Mouse (Mus musculus) urinary bladder, postnatal 36 days (tissue): ENCODE results near the gene Hhat.
A peak's percentile ranks its signal among the peaks of the same experiment; 100 is the strongest.

ENCODE experiments used
- DNase-seq, 2 experiments: peaks; one replicate each; pipeline ENCODE4 v3.0.0; 2022; ENCODE audit warnings: low spot score in 2 of 2, mixed read lengths in 1 of 2

Gene Hhat

GRCm38 (mm10) chr1:192770495-192771331 is at the start of gene Hhat:
Hhat (minus strand) TSS chr1:192771223.
- peak; percentile 54 to 68 for DNase-seq

DNA sequence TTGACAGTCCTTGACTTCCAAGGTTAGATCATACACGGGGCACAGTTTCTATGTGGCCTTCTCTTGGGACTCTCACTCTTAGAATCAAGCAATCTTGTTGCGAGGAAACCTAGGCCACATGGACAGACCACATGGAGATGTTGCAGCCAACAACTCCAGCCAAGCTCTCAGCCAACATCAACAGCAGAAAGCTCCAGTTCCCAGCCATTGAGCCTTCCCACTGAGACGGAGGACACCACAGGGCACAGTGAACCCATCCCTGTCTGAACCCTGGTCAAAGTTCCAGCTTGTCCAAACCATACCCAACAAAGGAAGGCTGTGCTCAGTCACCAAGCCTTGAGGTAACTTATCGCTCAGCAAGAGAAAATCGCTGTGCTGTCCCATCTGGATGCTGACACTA is 47.3 kb upstream of the Hhat start:
- no peak for DNase-seq

GRCm38 (mm10) chr1:192815789-192816188 is 44.8 kb upstream of the Hhat start:
- DNase-seq = no peak

DNA sequence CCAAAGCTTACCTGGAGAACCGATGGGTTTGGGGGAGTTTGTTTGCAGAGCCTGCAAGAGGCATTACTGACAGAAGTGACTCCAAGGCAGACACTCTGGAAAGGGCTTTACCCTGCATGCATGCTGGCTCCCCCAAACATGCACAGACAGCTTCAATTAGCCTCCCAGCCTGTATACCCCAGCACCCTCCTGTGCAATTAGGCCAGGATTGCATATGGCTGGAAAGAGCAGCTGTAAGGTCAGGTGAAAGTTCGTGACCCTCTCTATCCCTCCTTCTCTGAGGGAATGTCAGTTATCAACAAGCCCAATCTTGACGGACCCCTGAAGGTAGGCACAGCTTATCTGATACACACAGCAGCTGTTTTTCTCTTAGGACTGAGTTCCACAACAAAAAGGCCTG is 43.7 kb upstream of the Hhat start:
- DNase-seq = no peak

- DNase-seq = no peak
These were observed 41.7 kb upstream of the Hhat start for GRCm38 (mm10) chr1:192812758-192813157.

GRCm38 (mm10) chr1:192812290-192812689 is 41.3 kb upstream of the Hhat start:
- no peak for DNase-seq

- DNase-seq = no peak
These were observed 35.4 kb upstream of the Hhat start for GRCm38 (mm10) chr1:192806168-192807157.

GRCm38 (mm10) chr1:192800338-192800737 is 29.3 kb upstream of the Hhat start:
- no peak for DNase-seq

DNA sequence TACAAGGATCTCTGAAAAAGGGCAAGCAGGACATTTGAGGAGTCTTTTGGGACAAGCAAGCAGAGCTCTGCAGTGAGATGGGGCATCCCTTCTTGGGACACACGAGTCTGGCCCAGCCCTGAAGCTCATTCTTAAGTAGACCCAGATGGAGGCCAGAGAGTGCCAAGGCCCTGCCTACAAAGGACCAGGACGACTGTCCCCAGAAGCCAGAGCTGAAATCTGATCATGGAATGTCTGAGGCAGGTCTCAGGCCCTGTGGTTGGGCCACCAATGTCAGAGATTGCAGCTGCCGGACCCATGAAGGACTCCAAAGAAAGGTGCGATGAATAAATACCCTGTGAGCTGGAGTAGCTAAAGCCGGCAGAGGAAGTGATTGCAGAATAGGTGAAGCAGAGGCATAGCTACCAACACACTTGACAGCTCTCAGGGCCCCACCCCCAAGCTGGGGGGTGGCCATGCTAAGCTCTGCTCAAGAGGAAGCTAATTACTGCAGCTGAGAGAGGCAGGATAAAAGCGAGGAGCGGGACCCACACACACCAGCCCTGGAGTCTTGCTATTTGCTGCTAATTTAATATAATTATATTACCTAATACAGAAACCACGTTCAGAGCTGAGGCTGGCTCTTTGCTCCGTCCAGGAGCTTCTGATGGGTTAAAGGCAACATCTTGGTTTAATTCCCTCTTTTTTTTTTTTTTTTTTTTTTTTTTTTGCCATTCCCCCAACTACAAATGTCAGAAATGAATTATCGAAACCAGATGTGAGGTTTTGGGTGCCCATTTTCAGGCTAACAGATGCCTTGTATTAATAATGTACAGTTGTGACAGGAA is 28.4 kb upstream of the Hhat start:
- no peak for DNase-seq

GRCm38 (mm10) chr1:192798212-192799164 is 27.5 kb upstream of the Hhat start:
- DNase-seq = peak in 1 of 2 experiments; percentile 23

GRCm38 (mm10) chr1:192797011-192797274 is 25.9 kb upstream of the Hhat start:
- no peak for DNase-seq

GRCm38 (mm10) chr1:192796201-192797010 is 25.4 kb upstream of the Hhat start:
- no peak for DNase-seq

DNA sequence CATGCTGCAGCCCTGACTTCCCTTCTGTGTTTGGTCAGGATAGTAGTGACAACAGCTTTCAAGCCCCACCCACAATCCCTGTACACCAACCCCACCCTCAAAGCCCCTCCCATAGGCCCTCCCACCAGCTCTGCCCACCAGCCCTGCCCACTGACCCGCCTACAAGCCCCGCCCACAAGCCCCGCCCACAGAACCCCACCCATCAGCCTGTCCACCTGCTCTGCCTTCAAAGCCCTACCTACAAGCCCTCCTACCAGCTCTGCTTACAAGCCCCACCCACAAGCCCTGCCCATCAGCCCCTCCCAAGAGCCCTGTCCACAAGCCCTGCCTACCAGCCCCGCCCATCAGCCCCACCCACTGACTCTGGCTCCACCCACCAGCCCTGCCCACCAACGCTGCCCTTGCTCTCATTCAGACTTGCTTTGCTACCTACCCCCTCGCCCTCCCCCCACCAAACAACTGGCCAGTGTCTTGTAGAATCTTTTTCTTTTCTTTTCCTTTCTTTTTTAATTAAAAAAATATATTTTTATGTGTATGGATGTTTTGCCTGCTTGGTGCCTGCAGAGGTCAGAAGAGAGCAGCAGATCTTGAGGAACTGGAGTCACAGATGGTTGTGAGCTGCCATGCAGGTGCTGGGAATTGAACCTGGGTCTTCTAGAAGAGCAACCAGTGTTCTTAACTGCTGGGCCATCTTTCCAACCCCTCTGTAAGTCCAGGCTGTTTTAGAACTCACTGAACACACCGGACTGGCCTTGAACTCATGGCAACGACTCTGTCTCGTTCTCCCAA is 24.1 kb upstream of the Hhat start:
- no peak for DNase-seq

DNA sequence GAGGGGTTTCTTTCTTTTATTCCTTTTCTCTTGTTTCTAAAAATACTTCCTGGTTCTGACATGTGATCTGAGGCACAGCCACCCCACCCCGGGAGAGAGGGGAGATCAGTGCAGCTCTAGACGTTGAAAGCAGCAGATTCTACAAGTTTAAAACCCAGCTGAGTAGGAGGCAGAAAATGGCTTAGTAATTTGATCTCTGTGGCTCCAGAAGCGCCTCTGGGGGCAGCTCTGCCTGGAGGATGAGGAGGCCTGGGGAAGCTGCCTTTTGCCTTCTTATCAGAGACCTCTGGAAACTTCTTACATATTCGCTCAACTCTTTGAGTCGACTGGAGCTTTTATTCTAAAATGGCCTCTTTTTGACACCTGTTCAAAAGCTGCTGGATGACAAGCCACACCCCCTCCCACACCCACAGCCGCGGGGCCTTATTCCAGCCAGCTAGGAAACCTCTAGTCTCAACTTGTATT is 20.9 kb upstream of the Hhat start:
- no peak for DNase-seq

DNA sequence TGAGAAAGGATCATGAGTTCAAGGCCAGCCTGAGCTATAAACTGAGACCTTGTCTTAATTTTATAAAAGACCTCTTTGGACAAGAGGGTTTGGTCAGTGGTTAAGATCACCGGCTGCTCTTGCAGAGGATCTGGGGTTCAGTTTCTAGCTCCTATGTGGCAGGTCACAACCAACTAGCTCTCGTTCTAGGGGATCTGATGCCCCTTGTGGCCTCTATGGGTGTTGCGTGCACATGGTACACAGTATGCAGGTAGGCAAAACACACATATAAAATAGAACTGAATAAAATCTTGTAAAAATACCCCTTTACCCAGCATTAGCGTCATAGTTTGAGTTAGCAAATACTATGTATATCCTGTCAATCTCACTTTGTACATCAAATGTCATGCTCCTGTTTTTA is 19.4 kb upstream of the Hhat start:
- DNase-seq = no peak

DNA sequence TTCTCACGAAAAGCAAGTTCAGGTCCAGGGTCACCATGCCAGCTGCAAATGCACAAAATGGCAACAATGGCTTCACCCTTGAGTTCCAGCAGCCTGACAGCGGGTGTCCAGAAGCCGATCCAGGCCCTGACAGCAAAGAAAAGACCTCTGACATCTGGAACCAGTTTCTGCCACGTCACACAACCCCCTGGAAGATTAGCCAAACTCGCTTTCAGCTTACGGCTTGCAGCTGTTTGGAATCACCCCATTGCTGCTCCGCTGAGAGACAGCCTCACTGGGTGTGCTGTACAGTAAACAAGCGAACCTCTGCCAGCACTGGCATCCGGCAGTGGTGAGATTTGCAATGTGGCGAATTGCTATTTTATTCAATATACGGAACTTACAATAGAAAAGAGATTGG is 18.8 kb upstream of the Hhat start:
- peak; percentile 39 to 50 for DNase-seq

GRCm38 (mm10) chr1:192789111-192789522 is 18.1 kb upstream of the Hhat start:
- DNase-seq = peak; percentile 38 to 73

DNA sequence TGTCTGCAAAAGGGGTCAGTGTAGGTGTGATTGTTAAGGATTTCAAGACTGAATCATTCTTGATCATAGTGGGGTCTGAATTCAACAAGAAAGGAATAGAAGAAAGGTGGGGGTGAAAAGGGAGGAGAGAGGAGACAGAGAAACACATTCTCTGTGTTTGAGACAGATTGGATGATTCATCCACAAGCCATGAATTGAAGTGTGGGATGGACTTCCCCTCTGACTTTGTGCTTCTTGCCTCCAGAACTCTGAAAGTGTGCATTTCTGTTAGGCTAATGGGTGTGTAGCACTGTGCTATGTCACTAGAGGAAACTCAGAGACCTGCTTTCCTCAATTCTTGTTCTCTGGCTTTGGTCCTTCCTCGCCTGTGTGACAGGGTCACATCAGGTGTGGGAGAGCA is 15.2 kb upstream of the Hhat start:
- no peak for DNase-seq
